Mouse (Mus musculus) c-Kit-negative CD71-positive TER-119-positive erythroid progenitor cells, embryonic 14.5 days (primary cell): ENCODE measurements at regions not wholly inside any gene's neighbourhood (a gene's known extent, or its start where the extent isn't known, plus 50 kb on each side); places are given as distances from the start of the nearest gene placed in this dataset.

Experiments used
- DNase-seq: peaks from one replicate; pipeline ENCODE4 v3.0.0-alpha.2; 2013; ENCODE audit warnings: low read depth, low spot score

DNA sequence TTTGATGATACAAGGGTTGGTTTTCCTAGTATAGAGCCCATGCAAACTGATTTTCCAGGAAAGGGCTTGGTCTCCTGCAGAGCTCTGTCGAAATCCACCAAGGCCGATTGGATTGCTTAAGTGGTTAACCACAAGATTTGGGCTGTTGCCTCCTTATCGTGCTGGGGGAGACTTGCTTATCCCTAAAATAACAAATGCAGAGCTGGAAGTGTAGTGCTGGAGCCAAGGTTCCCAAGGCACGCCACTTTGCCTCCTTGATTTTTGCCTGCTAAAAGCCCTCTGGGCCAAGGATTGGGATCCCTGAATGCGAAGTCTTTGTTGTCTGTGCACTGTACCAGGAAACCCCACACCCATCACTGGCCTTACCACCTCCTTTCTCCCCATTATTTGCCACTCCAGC, 52.8 kb upstream of the Tmem178 start:
- no peak for DNase-seq

DNA sequence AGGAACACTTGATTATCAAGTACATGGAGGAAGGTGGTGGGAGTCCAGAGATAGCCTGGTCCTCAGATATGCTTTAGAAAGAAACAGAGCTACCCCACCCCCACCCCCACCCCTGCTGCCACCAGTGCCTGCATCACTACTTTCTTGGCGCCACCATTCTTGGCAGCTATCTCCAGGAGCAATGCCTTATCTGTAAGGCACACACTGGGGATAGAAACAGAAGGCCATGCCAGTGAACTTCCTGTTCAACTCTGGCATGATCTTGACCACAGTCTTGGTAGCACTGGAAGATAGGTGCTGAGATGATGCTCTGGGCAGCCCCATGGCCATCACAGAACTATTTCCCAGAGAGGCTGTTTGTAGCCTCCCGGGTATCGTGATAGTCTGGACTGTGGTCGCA, 55.3 kb upstream of the Tmem178 start:
- no peak for DNase-seq

- DNase-seq, result no peak
These were observed 56.7 kb upstream of the Tmem178 start for GRCm38 (mm10) chr17:80887749-80888119.

DNA sequence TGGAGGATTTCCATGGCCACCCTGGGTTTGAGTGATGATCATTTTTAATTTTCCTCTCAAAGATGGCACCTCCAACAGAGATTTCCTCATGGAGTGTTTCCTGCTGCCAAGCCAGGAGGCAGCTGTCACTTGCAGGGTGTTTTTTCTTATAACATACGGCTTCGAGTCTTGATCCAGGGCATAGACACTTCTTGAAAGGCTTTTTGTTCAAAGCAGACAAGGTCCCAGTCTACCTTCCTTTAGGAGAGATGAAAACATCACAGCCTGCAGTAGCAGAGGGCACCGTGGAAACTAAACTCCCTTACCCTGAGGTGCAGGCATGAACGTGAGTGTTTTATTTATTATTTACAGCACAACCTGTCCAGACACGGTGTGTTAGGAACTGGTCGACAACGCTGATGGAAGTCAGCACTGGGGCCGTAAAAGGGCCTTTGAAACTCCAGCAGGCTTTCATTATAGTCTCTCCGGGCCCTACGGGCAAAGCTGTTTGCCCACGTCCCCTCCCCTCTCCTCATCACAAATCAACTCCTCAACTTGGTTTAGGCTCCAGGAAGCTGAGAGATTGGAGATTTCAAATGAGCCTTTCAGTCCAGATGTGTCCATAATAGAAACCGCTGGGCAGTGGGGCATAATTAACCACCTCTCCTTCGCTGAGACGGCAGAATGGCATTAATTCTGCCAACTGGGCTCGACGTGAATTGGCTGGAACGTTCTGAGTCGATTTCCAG, 57.2 kb upstream of the Tmem178 start:
- DNase-seq, result no peak

DNA sequence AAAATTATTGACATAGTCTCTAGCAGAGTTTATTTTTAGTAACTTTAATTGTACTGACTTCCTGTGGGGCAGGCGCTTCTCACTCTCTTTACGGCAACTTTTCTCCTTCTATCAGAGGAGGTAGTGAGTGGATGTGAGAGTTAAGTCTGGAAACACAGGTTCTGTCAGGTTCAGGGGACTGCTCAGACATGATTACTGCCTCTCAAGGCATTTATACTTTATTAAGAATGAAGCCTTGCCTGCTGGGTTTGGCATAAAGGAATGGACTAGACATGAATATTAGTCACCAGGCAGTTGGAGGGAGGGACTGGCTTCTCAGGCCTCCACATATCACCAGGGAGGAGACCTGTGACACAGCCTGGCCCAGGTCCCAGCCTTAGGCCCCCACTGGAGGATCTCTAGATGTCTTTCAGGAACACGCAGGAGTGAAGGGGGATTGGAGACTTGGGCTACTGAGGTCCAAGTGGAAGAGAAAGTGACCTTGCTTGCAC, 58.2 kb upstream of the Tmem178 start:
- DNase-seq, result no peak

DNA sequence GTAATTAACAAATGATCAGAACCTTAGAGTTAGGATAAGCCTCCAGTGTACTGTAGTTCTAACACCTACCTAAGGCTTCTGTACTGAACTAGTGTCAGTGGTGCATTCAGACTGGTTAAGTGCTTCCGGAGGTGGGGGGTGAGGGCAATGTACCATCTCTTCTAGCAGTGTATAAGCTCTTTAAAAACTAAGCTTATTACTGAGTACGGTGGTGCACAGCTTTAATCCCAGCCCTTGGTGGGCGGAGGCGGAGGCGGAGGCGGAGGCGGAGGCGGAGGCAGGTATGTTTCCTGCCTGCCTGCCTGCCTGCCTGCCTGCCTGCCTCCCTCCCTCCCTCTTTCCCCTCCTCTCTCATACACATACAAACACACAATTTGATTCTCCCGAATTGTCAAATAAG, 58.7 kb upstream of the Tmem178 start:
- DNase-seq, result no peak

GRCm38 (mm10) chr17:80884886-80885285, 59.5 kb upstream of the Tmem178 start:
- no peak for DNase-seq

- DNase-seq, result no peak
These were observed 62.0 kb upstream of the Tmem178 start for GRCm38 (mm10) chr17:80882476-80882875.

DNA sequence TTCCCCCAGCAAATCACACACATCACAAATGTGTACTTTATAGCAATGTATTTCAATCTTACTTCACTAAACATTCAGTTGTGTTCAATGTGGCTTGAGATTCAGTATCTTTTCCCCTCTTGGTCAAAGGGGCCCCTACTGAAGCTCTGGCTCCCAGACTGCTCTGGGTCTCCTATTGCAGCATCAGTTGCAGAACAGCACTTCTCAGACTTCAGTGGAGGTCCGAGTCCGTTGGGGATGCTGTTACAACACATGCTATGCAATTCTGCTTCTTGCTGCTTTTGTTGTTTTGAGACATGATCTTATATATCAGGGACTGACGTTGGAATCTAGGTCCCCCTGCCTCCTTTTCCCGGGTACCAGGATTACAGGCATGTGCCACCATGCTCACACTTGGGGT, 64.1 kb upstream of the Tmem178 start:
- no peak for DNase-seq

GRCm38 (mm10) chr17:80875352-80876044, 68.9 kb upstream of the Tmem178 start:
- no peak for DNase-seq

DNA sequence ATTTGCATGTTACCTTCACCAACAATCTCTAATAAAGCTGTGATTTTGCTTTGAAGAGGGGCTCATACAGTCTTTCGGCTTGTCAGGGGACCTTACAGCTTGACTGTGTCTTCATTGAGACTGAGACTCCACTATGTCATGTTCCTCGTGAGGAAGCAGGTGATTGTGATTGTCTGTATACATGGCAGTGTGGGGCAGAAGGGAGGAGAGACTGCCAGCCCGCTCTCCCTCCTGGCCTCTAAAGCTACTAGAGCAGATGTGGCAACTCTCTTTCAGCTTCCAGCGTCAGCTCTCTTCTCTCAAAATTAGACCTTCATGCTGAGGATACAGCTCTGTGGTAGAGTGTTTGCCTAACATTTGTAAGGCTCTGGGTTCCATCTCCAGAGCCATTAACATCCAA, 73.5 kb upstream of the Tmem178 start:
- no peak for DNase-seq

GRCm38 (mm10) chr17:80862338-80862737, 82.1 kb upstream of the Tmem178 start:
- no peak for DNase-seq

- no peak for DNase-seq
These were observed 97.2 kb upstream of the Tmem178 start for GRCm38 (mm10) chr17:80846996-80847810.

DNA sequence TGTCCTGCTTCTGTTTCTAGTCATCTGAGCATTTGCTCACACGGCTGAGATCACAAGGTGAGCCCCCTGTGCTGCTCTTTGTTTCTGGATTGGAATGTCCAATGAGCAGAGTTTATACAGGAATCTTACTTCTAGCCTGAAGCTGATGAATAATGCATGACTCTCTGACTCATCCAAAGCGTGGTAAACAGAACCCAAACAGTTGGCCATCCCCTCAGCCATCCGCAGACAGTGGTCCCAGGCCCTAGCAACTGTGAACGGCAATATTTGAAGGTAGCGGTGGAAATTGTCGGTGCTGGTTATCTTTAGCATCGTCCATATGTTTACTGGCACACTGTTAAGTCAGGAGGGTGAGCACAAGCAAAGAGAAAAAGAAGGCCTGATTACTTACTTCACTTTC, 99.1 kb upstream of the Tmem178 start:
- DNase-seq, result no peak

- no peak for DNase-seq
These were observed 102.5 kb upstream of the Tmem178 start for GRCm38 (mm10) chr17:80841903-80842302.

GRCm38 (mm10) chr17:80840896-80841295, 103.5 kb upstream of the Tmem178 start:
- DNase-seq, result no peak

DNA sequence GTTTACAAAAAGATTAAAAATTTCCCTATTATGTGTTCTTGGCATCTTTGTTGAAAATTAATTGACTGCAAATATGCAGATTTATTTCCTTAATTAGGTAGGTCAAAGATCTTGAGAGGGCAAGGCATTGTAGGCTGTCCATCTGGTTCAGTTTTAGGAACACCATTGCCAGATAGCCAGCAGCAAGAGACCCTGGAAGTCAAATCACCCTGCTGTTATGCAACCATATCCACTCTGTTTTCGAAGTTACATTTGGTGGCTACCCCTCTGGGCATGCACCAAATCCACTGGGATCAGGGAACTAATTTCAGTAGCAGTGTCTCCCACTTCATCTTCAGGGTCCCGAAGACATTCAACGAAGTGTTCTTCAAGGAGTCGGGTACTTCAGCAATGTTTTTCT, 104.0 kb upstream of the Tmem178 start:
- no peak for DNase-seq

DNA sequence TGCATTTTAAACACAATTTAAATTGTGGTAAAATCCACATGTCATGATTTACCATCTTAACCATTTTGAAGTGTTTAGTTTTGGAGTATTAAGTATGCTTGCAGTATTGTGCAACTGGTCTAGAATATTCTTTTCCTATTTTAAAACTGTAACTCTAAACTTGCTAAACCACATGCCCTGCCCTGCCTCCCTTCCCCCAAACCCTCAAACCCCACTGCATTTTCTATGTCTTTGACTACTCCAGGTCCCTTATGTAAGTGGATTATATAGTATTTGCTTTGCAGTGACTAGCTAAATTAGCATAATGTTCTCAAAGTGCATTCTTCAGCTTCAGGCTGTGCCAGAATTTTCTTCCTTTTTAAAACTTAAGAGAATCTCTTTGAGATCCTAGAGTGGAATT, 106.4 kb upstream of the Map4k3 start:
- no peak for DNase-seq

DNA sequence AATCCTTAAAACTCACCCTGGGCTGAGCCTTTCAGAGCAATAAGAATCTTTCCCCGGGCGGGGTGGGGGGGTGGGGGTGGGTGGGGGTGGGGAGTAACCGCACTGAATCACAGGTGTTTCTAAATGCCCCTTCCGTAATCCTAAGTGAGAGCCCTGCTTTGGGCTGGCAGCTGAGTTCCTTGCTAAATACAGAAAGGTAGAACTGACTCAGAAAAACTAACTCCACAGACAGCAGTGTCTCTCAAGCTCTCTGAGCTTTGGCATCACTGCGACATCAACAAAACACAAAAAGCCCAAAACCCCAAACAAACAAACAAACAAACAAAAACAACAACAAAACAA, 105.9 kb upstream of the Map4k3 start:
- DNase-seq, result no peak

DNA sequence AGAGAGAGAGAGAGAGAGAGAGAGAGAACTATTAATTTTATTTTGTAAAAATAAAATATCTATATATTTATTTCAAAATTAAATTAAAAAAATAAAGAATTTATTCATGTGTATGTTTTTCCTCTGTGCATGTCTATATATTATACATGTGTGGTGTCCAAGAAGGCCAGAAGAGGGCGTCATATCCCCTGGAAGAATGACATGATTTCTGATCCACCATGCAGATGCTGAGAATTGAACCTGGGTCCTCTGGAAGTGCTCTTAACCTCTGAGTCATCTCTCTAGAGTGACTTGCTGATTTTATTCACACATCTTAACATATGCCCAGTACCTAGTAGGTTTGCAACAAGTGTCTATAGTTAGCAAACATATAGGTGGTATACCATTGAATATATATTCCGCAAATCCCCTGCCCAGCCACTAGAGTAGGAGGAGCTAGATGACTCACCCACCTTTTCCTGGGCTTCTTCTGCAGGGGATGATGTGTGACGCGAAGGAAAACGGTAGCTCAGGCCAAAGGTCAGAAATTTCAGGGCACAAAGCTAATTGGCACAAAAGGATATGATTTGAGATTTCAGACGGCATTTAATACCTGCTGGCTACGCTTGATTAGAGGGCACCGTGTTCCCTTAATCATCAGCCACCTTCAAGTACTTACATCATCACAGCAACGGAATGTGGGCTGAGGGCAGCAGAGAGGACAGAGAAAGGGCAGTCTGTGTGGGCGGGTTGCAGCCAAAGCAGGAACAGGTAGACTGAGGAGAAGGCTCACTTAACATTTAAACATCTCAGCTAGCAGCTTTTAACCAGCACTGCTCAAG, 105.3 kb upstream of the Map4k3 start:
- DNase-seq, result no peak

- DNase-seq, result no peak
These were observed 103.4 kb upstream of the Map4k3 start for GRCm38 (mm10) chr17:80831686-80832085.

DNA sequence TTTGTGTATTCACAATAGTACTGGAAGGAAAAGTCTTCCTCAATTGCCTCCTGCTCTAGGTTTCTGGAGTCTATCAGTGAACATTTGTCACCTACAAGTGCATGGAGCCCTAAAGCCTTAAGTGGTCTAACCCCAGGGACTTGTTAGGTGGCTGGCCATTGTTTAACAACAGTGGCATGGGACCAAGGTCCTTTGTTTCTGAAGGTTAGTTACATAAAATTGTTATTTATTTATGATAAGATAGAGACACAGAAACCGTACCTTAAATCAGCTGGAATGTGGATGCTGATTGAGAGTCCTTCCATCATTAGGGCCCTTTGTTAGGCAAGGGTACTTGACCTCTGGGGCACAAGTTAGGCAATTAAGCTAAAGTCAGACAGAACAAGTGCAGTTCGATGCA, 99.6 kb upstream of the Map4k3 start:
- DNase-seq, result no peak
